Mouse (Mus musculus): ENCODE results near the gene Nudt15. TPM values are rescaled to one million over a fixed set of nuclear protein-coding genes. Genes with fewer than 3 reads are reported as not detected.

The Nudt15 gene
- total RNA-seq, 2 experiments from 2014 or later: 6.2 to 8.5 TPM

- intact Hi-C loops (cut with DNase I; ENCODE audit: low total_unique reads): no loop called here
- DNase-seq: peak; percentile 94
Observed at GRCm38 (mm10) chr14:73509765-73510423, 38.1 kb downstream of the Nudt15 start, which contains the start of gene Med4. Med4 (plus strand) TSS chr14:73510025.

DNA sequence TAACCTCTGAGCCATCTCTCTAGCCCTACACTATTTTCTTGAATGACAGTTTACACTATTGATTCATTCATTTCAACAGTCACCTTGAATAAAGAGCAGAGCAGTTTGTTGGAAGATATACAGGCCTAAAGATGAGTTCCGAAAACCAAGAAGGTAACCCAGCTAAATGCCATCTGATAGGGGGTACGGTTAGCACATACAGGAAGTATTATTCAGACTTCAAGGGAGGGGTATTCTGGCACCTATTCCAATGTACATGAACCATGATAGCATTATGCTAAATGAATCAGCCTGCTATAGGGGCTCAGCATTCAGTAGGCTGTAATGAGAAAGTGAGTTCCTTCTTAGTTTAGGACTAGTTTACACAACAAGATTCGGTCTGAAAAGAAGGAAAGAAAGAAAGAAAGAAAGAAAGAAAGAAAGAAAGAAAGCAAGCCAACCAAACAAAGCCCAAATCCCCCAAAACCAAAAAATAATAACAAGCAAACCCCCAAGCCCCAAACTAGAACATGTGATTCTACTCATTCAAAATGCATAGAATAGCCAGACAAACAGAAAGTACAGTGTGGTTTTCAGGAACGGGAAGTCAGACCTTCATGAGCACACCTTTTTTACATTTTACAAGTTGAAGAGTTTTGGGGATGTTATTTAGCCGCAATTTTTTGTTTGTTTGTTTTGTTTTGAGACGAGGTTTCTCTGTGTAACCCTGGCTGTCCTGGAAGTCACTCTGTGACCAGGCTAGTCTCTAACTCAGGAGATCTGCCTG lies 39.2 kb downstream of the Nudt15 start:
- intact Hi-C loops (cut with DNase I; ENCODE audit: low total_unique reads): no loop called here

GRCm38 (mm10) chr14:73507702-73508376 lies 40.2 kb downstream of the Nudt15 start:
- no peak for DNase-seq
- intact Hi-C loops (cut with DNase I; ENCODE audit: low total_unique reads): no loop called here

More for the DNA sequence above, 39.2 kb downstream of the Nudt15 start:
- DNase-seq: no peak

- intact Hi-C loops (cut with DNase I; ENCODE audit: low total_unique reads): no loop called here
- DNase-seq: no peak
Observed at GRCm38 (mm10) chr14:73507200-73507599, 40.8 kb downstream of the Nudt15 start.

DNA sequence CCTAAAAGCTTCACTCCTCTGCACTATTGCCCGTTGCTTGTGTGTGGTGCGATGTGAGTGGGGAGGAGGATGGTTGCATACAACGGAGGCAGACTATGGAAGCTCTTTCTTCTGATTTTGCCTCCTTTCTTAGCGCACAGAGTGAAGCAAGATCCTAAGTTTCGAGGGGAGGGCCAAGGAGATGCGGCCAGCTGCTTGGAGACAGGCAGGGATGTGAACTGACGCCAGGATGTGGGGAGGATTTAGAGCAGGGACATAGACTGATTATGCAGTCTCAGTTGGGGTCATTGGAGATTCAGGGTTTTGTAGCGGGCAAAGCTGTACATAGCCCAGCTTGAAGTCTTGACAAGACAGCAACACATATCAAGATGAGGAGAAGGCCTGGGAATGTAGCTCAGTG lies 41.8 kb downstream of the Nudt15 start:
- intact Hi-C loops (cut with DNase I; ENCODE audit: low total_unique reads): no loop called here
- DNase-seq: no peak

GRCm38 (mm10) chr14:73503237-73503933 lies 44.7 kb downstream of the Nudt15 start:
- intact Hi-C loops (cut with DNase I; ENCODE audit: low total_unique reads): no loop called here
- no peak for DNase-seq

GRCm38 (mm10) chr14:73502591-73503184 lies 45.4 kb downstream of the Nudt15 start:
- DNase-seq: no peak
- intact Hi-C loops (cut with DNase I; ENCODE audit: low total_unique reads): no loop called here

- intact Hi-C loops (cut with DNase I; ENCODE audit: low total_unique reads): no loop called here
- DNase-seq: no peak
Observed at GRCm38 (mm10) chr14:73501721-73502120, 46.3 kb downstream of the Nudt15 start.

DNA sequence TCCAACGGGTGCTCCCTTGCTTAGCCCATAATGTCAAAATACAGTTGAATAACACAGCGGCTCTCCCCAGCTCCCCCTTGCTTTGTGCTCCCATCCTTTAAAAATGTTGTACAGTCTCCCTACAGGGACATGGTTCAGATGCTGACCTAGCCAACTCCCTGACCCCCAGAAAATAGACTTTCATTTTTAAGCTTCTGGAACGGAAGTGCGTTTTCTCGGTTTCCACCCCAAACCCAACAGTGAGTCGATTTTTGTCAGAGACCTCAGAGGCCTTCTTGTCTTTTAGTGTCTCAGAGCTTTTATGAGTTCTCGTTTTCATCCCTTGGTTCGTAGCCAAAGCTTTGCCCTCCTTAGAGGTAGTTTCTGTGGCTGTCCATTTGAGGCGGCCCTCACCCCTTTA lies 46.8 kb downstream of the Nudt15 start:
- intact Hi-C loops (cut with DNase I; ENCODE audit: low total_unique reads): no loop called here
- no peak for DNase-seq

GRCm38 (mm10) chr14:73495753-73496152 lies 52.3 kb downstream of the Nudt15 start:
- intact Hi-C loops (cut with DNase I; ENCODE audit: low total_unique reads): no loop called here
- no peak for DNase-seq

DNA sequence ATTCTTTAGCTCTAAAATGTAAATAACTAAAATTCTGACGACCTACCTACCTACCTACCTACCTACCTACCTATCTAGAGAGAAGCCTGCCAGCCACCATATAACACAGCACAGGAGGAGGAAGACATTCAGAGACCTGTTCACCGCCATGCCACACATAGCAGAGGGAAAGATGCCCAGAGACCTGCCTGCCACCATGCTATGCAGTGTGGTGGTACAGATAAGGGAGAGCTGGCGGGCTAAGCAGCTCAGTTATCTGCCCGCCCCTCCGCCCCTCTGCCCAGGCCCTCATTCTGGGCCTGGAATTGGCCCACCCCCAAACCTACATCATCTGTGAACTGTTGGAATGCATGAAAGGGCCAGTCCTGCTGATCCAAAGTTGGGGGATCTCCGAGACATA lies 53.9 kb downstream of the Nudt15 start:
- no peak for DNase-seq
- intact Hi-C loops (cut with DNase I; ENCODE audit: low total_unique reads): no loop called here

DNA sequence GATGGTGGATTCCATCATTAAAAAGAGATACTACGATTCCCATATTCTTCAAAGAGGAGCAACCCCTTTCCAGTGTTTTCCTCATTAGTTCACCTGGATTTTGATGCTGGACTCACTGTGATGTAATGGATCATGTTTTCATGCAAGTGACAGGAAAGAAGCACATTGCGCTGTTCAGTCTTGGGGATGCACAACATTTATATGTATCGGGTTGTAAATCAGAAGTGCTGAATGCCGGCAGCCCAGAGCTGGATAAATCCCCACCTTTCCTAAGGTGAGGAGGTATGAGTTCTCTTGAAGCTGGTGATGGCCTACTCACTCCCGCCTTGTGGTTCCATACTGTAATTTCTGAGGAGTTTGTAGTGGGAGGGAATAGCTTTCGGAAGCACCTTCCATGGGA lies 54.7 kb downstream of the Nudt15 start:
- no peak for DNase-seq
- intact Hi-C loops (cut with DNase I; ENCODE audit: low total_unique reads): no loop called here

DNA sequence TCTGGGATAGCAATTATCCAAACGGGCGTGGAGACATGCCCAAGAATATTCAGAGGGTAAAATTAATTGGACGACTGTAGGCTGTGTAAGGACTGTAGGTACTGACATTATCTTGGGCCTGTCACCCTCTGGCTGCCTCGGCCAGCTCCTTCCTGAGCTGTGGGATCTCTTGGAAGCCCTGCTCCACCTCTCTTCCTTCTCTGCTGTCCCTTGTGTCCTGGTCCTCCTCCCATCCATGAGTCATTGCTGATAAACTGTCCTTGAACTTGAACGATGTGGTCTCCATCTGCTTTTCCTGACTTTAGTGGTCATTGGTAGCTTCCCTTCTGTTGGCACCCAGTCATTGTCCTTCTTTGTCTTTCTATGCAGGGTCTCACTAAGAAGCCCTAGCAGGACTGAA lies 61.4 kb downstream of the Nudt15 start:
- intact Hi-C loops (cut with DNase I; ENCODE audit: low total_unique reads): no loop called here
- DNase-seq: no peak

GRCm38 (mm10) chr14:73484366-73485110 lies 63.5 kb downstream of the Nudt15 start:
- no peak for DNase-seq
- intact Hi-C loops (cut with DNase I; ENCODE audit: low total_unique reads): no loop called here

GRCm38 (mm10) chr14:73483516-73484229 lies 64.4 kb downstream of the Nudt15 start:
- intact Hi-C loops (cut with DNase I; ENCODE audit: low total_unique reads): no loop called here
- DNase-seq: no peak

- DNase-seq: no peak
- intact Hi-C loops (cut with DNase I; ENCODE audit: low total_unique reads): loop anchor here (10.0 kb wide), 1 partner anchor 95 kb away; the partner anchor contains the start of gene Itm2b
Observed at GRCm38 (mm10) chr14:73479771-73480170, 68.3 kb downstream of the Nudt15 start.

DNA sequence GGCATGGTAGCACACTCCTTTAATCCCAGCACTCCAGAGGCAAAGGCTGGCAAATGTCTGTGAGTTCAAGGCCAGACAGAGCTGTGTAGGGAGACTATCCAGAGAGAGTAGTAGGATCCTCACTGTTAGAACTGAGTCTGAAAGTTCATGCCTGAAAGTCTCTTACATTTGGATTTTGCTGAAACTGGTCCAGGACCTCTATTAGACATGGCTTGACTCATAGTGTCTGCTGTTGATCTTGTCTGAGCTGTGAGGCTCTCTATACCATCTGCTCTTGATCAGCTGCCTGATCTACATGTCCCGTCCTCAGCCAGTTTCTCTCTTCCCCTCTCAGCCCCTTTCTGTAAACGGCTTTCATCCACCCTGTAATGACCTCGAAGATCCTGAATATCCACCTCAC lies 69.7 kb downstream of the Nudt15 start:
- DNase-seq: no peak
- intact Hi-C loops (cut with DNase I; ENCODE audit: low total_unique reads): loop anchor here (10.0 kb wide), 1 partner anchor 94 kb away; the partner anchor contains the start of gene Itm2b

DNA sequence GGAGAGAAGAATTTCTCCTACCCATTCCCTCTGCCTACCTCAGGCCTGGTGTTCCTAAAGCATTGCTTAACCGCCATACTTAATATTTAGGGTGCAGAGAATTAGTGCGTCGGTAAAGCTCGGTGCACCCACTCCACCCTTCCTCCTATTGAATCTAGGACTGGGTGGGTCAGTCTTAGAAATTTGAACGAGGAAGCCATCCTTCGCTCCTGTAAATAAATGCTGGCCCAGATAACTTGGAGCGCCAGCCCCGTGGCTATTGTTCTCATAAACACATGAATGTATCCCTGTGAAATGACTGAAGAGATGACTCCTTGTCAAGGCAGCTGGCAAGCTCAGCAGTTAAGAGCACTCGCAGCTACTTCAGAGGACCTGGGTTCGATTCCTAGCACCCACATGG lies 71.0 kb downstream of the Nudt15 start:
- intact Hi-C loops (cut with DNase I; ENCODE audit: low total_unique reads): loop anchor here (10.0 kb wide), 1 partner anchor 92 kb away; the partner anchor contains the start of gene Itm2b

More for the DNA sequence above, 71.0 kb downstream of the Nudt15 start:
- no peak for DNase-seq
